Mouse (Mus musculus): ENCODE data around the gene Psg16.

Psg16 gene

DNA sequence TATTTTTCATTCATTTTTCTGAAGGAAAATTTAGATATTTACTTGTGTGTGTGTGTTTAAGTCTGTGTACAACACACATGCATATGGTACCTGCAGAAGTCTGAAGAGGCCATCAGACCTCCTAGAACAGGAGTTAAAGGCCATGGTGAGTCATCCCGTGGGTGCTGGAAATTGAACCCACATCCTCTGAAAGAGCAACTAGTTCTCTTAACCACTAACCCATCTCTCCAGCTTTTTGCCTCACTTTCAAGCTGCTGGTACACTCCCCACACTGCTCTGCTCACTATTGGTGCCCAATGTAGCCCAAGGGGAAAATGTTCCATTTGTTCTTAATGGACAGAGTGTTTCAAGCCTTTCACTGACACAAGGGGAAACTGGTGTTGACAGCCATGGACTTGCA is 61.5 kb downstream of the Psg16 start:
- DNase-seq: no peak

DNA sequence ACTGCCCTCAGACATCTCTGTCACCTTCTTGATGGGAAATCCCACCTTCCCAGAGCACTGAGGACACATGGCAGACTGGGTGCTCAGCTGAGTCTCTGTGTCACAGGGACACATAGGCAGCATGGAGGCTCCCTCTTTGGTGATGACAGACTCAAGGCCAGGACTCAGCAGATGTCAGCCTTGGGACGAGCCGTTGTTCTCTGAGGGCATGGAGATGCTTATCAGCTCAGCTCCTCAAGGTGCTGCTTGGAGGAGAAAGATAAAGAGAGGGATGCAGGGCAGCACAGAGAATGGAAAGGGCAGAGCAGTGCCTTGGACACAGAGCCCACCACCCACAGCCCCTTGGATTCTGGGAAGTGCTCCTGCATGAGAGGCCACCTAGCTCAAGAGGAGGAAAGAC is 76.1 kb downstream of the Psg16 start, which contains the start of gene Ceacam3:
Ceacam3 (plus strand) TSS at position 352 of the 400 bp plus-strand sequence.
- no peak for DNase-seq

DNA sequence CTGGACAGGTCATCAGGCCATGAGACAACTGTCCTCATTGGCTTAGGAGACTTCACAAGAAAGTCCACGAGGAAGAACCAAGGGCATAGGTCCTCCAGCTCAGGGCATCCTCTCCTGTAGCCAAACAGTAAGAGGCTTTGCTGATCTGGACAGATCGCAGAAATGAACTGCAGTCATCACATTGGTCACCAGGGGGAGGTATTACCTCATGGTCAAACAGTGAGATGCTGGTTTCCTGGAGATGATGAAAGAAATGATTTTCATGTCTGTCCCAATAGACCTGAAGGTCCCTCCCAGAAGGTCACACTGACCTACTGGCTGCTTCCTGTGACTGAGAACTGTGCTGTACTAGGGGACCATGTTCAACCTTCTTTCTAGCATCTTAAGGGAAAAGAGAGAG is 81.8 kb downstream of the Psg16 start:
- DNase-seq: peak in 1 of 2 experiments; percentile 23

DNA sequence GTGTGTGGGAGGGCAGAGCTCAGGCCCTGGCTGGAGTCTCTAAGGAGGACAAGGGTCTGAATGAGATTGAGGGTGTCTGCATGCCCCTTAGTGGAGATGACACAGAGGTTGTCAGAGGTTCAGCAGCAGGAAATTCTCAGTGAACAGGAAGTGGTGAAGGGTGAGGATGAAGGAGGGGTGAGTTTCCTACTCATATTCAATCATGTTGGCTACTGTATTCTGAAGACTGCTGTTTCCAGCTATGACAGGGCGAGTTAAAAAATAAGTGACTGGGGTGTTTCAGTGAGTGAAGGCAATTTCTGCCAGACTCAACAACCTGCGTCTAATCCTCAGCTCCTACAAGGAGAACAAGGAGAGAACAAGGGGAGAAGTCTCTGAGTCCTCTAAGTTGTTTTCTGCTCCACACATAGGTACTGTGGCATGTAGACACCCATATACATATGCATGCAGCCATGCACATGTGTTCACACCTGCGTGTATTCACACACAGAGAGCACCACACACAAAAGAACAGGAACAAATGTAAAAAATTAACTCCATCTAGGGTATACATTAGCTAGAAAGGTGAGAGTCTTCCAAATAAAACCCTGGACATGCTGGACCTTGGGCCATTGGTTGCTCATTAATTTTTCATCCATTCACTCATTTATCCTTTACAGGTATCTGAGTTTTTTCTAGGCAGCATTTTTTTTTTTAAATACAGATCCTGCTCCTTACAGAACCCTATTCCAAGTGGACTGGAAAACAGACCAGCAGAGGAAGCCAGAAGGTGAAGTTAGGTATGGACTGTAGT is 83.2 kb downstream of the Psg16 start:
- no peak for DNase-seq

DNA sequence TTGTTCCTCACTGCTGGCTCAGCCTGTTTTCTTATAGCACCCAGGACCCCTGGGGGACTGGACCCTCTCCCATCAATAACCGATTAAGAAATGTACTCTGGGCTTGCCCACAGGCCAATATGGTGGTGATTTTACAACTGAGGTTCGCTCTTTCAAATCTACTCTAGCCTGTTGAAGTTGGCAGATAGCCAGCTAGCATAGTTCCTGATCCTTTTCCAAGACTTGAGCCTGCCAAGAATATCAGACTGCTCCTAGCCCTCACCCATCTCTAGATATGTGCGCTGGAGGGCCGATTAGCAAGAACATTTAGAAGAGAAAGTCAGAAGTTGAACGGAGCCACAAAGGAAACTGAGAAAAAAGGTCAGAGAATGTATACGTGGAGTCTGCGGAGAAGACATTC is 85.2 kb downstream of the Psg16 start:
- DNase-seq: peak in 1 of 2 experiments; percentile 6

DNA sequence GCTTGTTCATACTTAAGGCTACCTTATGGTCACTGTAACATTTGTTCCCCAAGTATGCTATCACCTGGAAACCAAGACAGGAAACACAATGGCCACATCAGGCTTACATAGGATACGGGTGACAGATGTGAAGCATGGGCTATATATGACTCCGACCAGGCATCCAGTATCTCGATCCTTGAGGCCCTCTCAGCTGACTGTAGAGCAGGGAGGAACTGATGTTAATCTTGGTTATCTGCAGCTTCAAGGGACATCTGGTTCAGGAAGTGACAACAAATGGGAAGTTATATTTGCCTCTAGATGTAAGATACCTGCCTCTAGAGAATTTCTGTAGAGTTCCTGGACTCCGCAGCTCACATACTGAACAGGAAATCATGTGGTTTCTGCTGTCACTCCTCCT is 98.0 kb downstream of the Psg16 start:
- no peak for DNase-seq

All from lung, postnatal 4 days (tissue).